Mouse (Mus musculus): ENCODE data around the gene Tmem144.

- TF ChIP-seq GATA1 (IDR thresholded peaks at IDR 0.05; ENCODE audit: low read length) (no peak), TAL1 (IDR thresholded peaks at IDR 0.05; ENCODE audit: low read length) (no peak)
Observed at GRCm38 (mm10) chr3:79878350-79878749, 25.8 kb upstream of the Tmem144 start.
